Mouse (Mus musculus): ENCODE measurements around the gene Igf2. TPM values are rescaled to one million over a fixed set of nuclear protein-coding genes. Genes with fewer than 3 reads are reported as not detected.
A peak's percentile ranks its signal among the peaks of the same experiment; 100 is the strongest.

The Igf2 gene
- polyA plus RNA-seq, 1 experiment from 2014 or later = 1,642 TPM

- WGBS = 61% methylated on average over 6 of the region's 6 CpGs
- H3K9ac ChIP-seq (ENCODE audit: low read length) = 0 out of 2 replicates have a peak overlapping the region, but pooled peaks have one; percentile 34
- H3K4me1 ChIP-seq (ENCODE audit: control insufficient read depth in 2 of 2, insufficient read depth in 2 of 2, low read length in 2 of 2) = peaks cover 14 to 28% of the 10 kb centered on the region in 2 experiments; a peak in 3 of 4 replicates
- H3K9me3 ChIP-seq (ENCODE audit: control insufficient read depth, low read length) = 0 out of 2 replicates have a peak, but pooled peaks cover 3% of the 10 kb centered on the region
- no peak overlapping the region for H3K27ac ChIP-seq (replicated peaks in 1 of 2; ENCODE audit: control insufficient read depth in 1 of 2, insufficient read depth in 1 of 2, low read depth in 2 of 2, low read length in 2 of 2)
- H3K4me2 ChIP-seq (ENCODE audit: low read length) = no peak overlapping the region
- peaks cover 15% of the 10 kb centered on the region for H3K36me3 ChIP-seq (ENCODE audit: control insufficient read depth, insufficient read depth, low read length)
- ATAC-seq (ENCODE audit: insufficient number of reproducible peaks, insufficient read depth, low FRiP score, low read depth) = no peak
- no peak overlapping the region for H3K4me3 ChIP-seq (ENCODE audit: control insufficient read depth in 1 of 2, insufficient read depth in 1 of 2, low read depth in 1 of 2, low read length in 2 of 2)
- H3K27me3 ChIP-seq (ENCODE audit: control insufficient read depth, insufficient read depth, low read length) = no peaks in the 10 kb centered on the region
These were observed 19.9 kb downstream of the Igf2 start for GRCm38 (mm10) chr7:142646676-142647075.

GRCm38 (mm10) chr7:142645045-142645444 is 21.6 kb downstream of the Igf2 start:
- Histone ChIP-seq H3K9ac (ENCODE audit: low read length) (no peak overlapping the region), H3K4me3 (ENCODE audit: control insufficient read depth in 1 of 2, insufficient read depth in 1 of 2, low read depth in 1 of 2, low read length in 2 of 2) (no peak overlapping the region), H3K4me2 (ENCODE audit: low read length) (0 out of 2 replicates have a peak overlapping the region, but pooled peaks have one; percentile 0), H3K36me3 (ENCODE audit: control insufficient read depth, insufficient read depth, low read length) (no peaks in the 10 kb centered on the region), H3K27ac (replicated peaks in 1 of 2; ENCODE audit: control insufficient read depth in 1 of 2, insufficient read depth in 1 of 2, low read depth in 2 of 2, low read length in 2 of 2) (peak overlapping the region; percentile 76 to 81), H3K27me3 (ENCODE audit: control insufficient read depth, insufficient read depth, low read length) (no peaks in the 10 kb centered on the region), H3K9me3 (ENCODE audit: control insufficient read depth, low read length) (0 out of 2 replicates have a peak, but pooled peaks cover 3% of the 10 kb centered on the region), H3K4me1 (ENCODE audit: control insufficient read depth in 2 of 2, insufficient read depth in 2 of 2, low read length in 2 of 2) (peaks cover 14 to 28% of the 10 kb centered on the region in 2 experiments; a peak in 3 of 4 replicates)
- 0% methylated on average over 5 of the region's 5 CpGs for WGBS
- peak; percentile 79 for ATAC-seq (ENCODE audit: insufficient number of reproducible peaks, insufficient read depth, low FRiP score, low read depth)

- Histone ChIP-seq H3K4me3 (ENCODE audit: control insufficient read depth in 1 of 2, insufficient read depth in 1 of 2, low read depth in 1 of 2, low read length in 2 of 2) (no peak overlapping the region), H3K4me1 (ENCODE audit: control insufficient read depth in 2 of 2, insufficient read depth in 2 of 2, low read length in 2 of 2) (no peaks in the 10 kb centered on the region; a peak in 1 of 4 replicates), H3K9me3 (ENCODE audit: control insufficient read depth, low read length) (no peaks in the 10 kb centered on the region), H3K27me3 (ENCODE audit: control insufficient read depth, insufficient read depth, low read length) (no peaks in the 10 kb centered on the region), H3K27ac (replicated peaks in 1 of 2; ENCODE audit: control insufficient read depth in 1 of 2, insufficient read depth in 1 of 2, low read depth in 2 of 2, low read length in 2 of 2) (no peak overlapping the region), H3K4me2 (ENCODE audit: low read length) (no peak overlapping the region), H3K36me3 (ENCODE audit: control insufficient read depth, insufficient read depth, low read length) (no peaks in the 10 kb centered on the region), H3K9ac (ENCODE audit: low read length) (no peak overlapping the region)
- no peak for ATAC-seq (ENCODE audit: insufficient number of reproducible peaks, insufficient read depth, low FRiP score, low read depth)
These were observed 30.4 kb downstream of the Igf2 start for GRCm38 (mm10) chr7:142636178-142636577.

- H3K9me3 ChIP-seq (ENCODE audit: control insufficient read depth, low read length) = no peaks in the 10 kb centered on the region
- no peaks in the 10 kb centered on the region for H3K36me3 ChIP-seq (ENCODE audit: control insufficient read depth, insufficient read depth, low read length)
- no peak overlapping the region for H3K27ac ChIP-seq (replicated peaks in 1 of 2; ENCODE audit: control insufficient read depth in 1 of 2, insufficient read depth in 1 of 2, low read depth in 2 of 2, low read length in 2 of 2)
- no peak overlapping the region for H3K4me2 ChIP-seq (ENCODE audit: low read length)
- no peak for ATAC-seq (ENCODE audit: insufficient number of reproducible peaks, insufficient read depth, low FRiP score, low read depth)
- H3K27me3 ChIP-seq (ENCODE audit: control insufficient read depth, insufficient read depth, low read length) = no peaks in the 10 kb centered on the region
- no peaks in the 10 kb centered on the region; a peak in 1 of 4 replicates for H3K4me1 ChIP-seq (ENCODE audit: control insufficient read depth in 2 of 2, insufficient read depth in 2 of 2, low read length in 2 of 2)
- no peak overlapping the region for H3K9ac ChIP-seq (ENCODE audit: low read length)
- WGBS = 68% methylated on average over 10 of the region's 10 CpGs
- H3K4me3 ChIP-seq (ENCODE audit: control insufficient read depth in 1 of 2, insufficient read depth in 1 of 2, low read depth in 1 of 2, low read length in 2 of 2) = no peak overlapping the region
These were observed 35.9 kb downstream of the Igf2 start for GRCm38 (mm10) chr7:142630691-142631090.

GRCm38 (mm10) chr7:142629806-142630205 is 36.8 kb downstream of the Igf2 start:
- no peak for ATAC-seq (ENCODE audit: insufficient number of reproducible peaks, insufficient read depth, low FRiP score, low read depth)
- H3K4me3 ChIP-seq (ENCODE audit: control insufficient read depth in 1 of 2, insufficient read depth in 1 of 2, low read depth in 1 of 2, low read length in 2 of 2) = no peak overlapping the region
- no peaks in the 10 kb centered on the region for H3K36me3 ChIP-seq (ENCODE audit: control insufficient read depth, insufficient read depth, low read length)
- 69% methylated on average over 6 of the region's 6 CpGs for WGBS
- H3K27me3 ChIP-seq (ENCODE audit: control insufficient read depth, insufficient read depth, low read length) = no peaks in the 10 kb centered on the region
- H3K4me2 ChIP-seq (ENCODE audit: low read length) = no peak overlapping the region
- H3K27ac ChIP-seq (replicated peaks in 1 of 2; ENCODE audit: control insufficient read depth in 1 of 2, insufficient read depth in 1 of 2, low read depth in 2 of 2, low read length in 2 of 2) = no peak overlapping the region
- no peaks in the 10 kb centered on the region; a peak in 1 of 4 replicates for H3K4me1 ChIP-seq (ENCODE audit: control insufficient read depth in 2 of 2, insufficient read depth in 2 of 2, low read length in 2 of 2)
- H3K9me3 ChIP-seq (ENCODE audit: control insufficient read depth, low read length) = no peaks in the 10 kb centered on the region
- no peak overlapping the region for H3K9ac ChIP-seq (ENCODE audit: low read length)

- no peak overlapping the region for H3K27ac ChIP-seq (replicated peaks in 1 of 2; ENCODE audit: control insufficient read depth in 1 of 2, insufficient read depth in 1 of 2, low read depth in 2 of 2, low read length in 2 of 2)
- no peak overlapping the region for H3K9ac ChIP-seq (ENCODE audit: low read length)
- H3K27me3 ChIP-seq (ENCODE audit: control insufficient read depth, insufficient read depth, low read length) = no peaks in the 10 kb centered on the region
- WGBS = 66% methylated on average over 4 of the region's 4 CpGs
- no peaks in the 10 kb centered on the region for H3K9me3 ChIP-seq (ENCODE audit: control insufficient read depth, low read length)
- no peaks in the 10 kb centered on the region for H3K4me1 ChIP-seq (ENCODE audit: control insufficient read depth in 2 of 2, insufficient read depth in 2 of 2, low read length in 2 of 2)
- H3K4me2 ChIP-seq (ENCODE audit: low read length) = no peak overlapping the region
- no peak overlapping the region for H3K4me3 ChIP-seq (ENCODE audit: control insufficient read depth in 1 of 2, insufficient read depth in 1 of 2, low read depth in 1 of 2, low read length in 2 of 2)
- ATAC-seq (ENCODE audit: insufficient number of reproducible peaks, insufficient read depth, low FRiP score, low read depth) = no peak
- H3K36me3 ChIP-seq (ENCODE audit: control insufficient read depth, insufficient read depth, low read length) = no peaks in the 10 kb centered on the region
These were observed 44.4 kb downstream of the Igf2 start for GRCm38 (mm10) chr7:142622180-142622579.

- Histone ChIP-seq H3K36me3 (ENCODE audit: control insufficient read depth, insufficient read depth, low read length) (no peaks in the 10 kb centered on the region), H3K9ac (ENCODE audit: low read length) (no peak overlapping the region), H3K9me3 (ENCODE audit: control insufficient read depth, low read length) (no peaks in the 10 kb centered on the region), H3K27me3 (ENCODE audit: control insufficient read depth, insufficient read depth, low read length) (no peaks in the 10 kb centered on the region), H3K4me2 (ENCODE audit: low read length) (no peak overlapping the region), H3K27ac (replicated peaks in 1 of 2; ENCODE audit: control insufficient read depth in 1 of 2, insufficient read depth in 1 of 2, low read depth in 2 of 2, low read length in 2 of 2) (no peak overlapping the region), H3K4me1 (ENCODE audit: control insufficient read depth in 2 of 2, insufficient read depth in 2 of 2, low read length in 2 of 2) (peaks cover 12 to 24% of the 10 kb centered on the region in 2 experiments), H3K4me3 (ENCODE audit: control insufficient read depth in 1 of 2, insufficient read depth in 1 of 2, low read depth in 1 of 2, low read length in 2 of 2) (no peak overlapping the region)
- ATAC-seq (ENCODE audit: insufficient number of reproducible peaks, insufficient read depth, low FRiP score, low read depth) = no peak
- WGBS = 80% methylated on average over 2 of the region's 2 CpGs
These were observed 53.5 kb downstream of the Igf2 start for GRCm38 (mm10) chr7:142613077-142613476.

Data from heart, embryonic 14.5 days (tissue).